Mouse (Mus musculus) gastrocnemius, adult 2 months (tissue): ENCODE data around the gene Pgpep1l. TPM values are rescaled to one million over a fixed set of nuclear protein-coding genes. Genes with fewer than 3 reads are reported as not detected.
"Not testable (repeated sequence)": the region's sequence is repeated elsewhere in the genome, so short reads cannot be mapped to it uniquely, and the experiment has no call there.

Experiments used
- DNase-seq: peaks from one replicate; pipeline ENCODE4 v3.0.0; 2022
- H3K27ac ChIP-seq: fragments of 200-600 bp; 2 replicates; pipeline ENCODE4 v1.8.1; 2022; ENCODE audit warnings: mild to moderate bottlenecking
- H3K4me3 ChIP-seq: fragments of 200-600 bp; 2 replicates; pipeline ENCODE4 v1.8.1; 2022; ENCODE audit warnings: mild to moderate bottlenecking, moderate library complexity
- CTCF ChIP-seq: fragments of 200-600 bp; IDR thresholded peaks from 2 replicates; pipeline ENCODE4 v1.8.1; 2022; ENCODE audit warnings: antibody characterized with exemption, mild to moderate bottlenecking, moderate library complexity
- intact Hi-C: fragments of 180-260 bp; cut with DNase I; formaldehyde crosslinking; loops from one replicate; pipeline ENCODE4 v1.15.1; 2025
- total RNA-seq, 2 experiments: library from RNA; stranded (reverse); gene quantifications; 2 replicates each; pipeline ENCODE4 v1.2.3; 2021

Gene Pgpep1l
- total RNA-seq, 2 experiments from 2014 or later, result 1.9 to 3.9 TPM

DNA sequence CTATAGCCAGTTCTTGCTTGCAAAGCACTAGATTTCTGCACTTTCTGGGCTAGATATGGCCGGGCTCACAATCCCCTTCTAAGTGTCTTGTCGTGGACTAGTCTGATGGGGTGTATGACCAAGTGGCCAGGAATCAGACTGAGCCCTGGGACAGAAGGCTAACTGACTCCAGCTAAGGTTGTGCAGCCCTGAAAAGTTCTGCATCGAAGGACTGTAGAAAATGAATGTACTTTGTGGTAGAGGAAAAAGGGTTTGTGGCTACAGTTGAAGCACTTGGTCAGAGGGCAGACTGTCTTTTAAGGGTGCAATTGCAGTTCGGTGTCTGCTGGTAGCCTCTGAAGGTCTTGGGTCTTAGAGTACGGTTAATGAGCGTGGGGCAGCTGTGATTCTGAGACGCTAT lies 15.4 kb upstream of the Pgpep1l start:
- Histone ChIP-seq H3K27ac (no peak overlapping the region), H3K4me3 (no peak overlapping the region)
- intact Hi-C loops, result no loop called here
- DNase-seq, result no peak
- TF ChIP-seq CTCF, result no peak

DNA sequence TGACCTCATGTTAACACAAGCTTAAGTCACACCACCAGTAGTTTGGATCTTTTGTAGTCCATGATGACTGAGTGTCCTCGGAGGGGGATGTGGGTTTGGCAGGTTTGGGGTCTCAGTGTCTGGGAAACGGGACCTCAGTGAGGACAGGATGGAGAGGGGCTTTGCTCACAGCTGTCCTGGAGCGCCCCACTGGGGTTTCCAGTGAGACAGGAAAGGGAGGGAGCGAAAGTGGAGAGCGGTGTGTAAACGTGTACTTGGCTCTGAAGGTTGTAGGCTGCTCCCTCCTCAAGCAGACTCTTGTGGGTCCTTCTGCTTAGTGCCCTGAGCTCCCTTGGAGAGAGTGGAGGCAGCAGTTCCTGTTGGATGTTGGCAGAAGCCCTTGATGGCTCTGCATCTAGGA lies 14.9 kb upstream of the Pgpep1l start:
- no peak for TF ChIP-seq CTCF
- intact Hi-C loops, result no loop called here
- Histone ChIP-seq H3K4me3 (no peak overlapping the region), H3K27ac (no peak overlapping the region)
- no peak for DNase-seq

DNA sequence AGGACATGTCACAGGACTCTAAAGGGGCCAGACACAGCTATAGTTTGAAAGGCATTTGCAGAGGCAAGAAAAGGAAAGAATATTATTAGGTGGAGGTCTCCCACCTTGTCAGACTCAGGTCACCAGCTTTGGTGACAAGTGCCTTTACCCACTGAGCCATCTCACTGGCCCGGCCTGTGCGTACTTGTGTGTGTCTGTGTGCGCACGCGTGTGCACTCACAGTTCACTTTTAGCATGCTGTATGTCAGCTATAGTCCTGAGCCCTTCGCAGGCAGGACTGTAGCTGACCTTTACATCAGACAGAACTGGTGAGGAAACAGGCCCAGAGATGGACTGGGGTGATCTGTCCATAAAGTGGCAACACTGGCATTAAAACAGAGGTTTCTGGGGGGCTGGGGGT lies 14.4 kb upstream of the Pgpep1l start:
- intact Hi-C loops, result no loop called here
- TF ChIP-seq CTCF, result no peak
- Histone ChIP-seq H3K4me3 (no peak overlapping the region), H3K27ac (peak overlapping the region; percentile 78; the same call in 1 of the 2 replicates)
- DNase-seq, result no peak

- no peak for DNase-seq
- Histone ChIP-seq H3K27ac (peak overlapping the region; percentile 78), H3K4me3 (no peak overlapping the region)
- no peak for TF ChIP-seq CTCF
- intact Hi-C loops, result no loop called here
Observed at GRCm38 (mm10) chr7:68277897-68278270, 13.9 kb upstream of the Pgpep1l start.

GRCm38 (mm10) chr7:68277054-68277896 lies 13.2 kb upstream of the Pgpep1l start:
- Histone ChIP-seq H3K4me3 (peak overlapping the region; percentile 26), H3K27ac (peak overlapping the region; percentile 78)
- intact Hi-C loops, result no loop called here
- no peak for TF ChIP-seq CTCF
- peak; percentile 52 for DNase-seq

GRCm38 (mm10) chr7:68275838-68276731 lies 12.1 kb upstream of the Pgpep1l start:
- intact Hi-C loops, result no loop called here
- no peak for DNase-seq
- peak overlapping the region; percentile 54 for H3K4me3 ChIP-seq
- no peak for TF ChIP-seq CTCF
- H3K27ac ChIP-seq, result peak overlapping the region; percentile 78

DNA sequence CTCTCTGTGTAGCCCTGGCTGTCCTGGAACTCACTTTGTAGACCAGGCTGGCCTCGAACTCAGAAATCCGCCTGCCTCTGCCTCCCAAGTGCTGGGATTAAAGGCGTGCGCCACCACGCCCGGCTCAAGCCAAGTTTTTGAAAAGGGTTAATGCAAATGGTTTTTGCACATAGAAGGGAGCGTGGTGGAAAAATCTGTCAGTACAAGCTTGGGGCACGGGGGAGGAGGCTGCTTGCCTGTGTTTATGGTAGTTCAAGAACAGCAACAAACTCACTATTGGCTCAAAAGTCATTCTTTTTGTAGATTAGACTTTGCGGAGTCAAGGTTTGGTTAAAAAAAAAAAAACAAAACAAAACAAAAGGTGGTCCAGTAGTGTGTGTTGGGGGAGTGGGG lies 11.4 kb upstream of the Pgpep1l start:
- H3K27ac ChIP-seq, DNase-seq, intact Hi-C loops: not testable (repeated sequence)
- peak overlapping the region; percentile 54; the same call in 1 of the 2 replicates for H3K4me3 ChIP-seq

DNA sequence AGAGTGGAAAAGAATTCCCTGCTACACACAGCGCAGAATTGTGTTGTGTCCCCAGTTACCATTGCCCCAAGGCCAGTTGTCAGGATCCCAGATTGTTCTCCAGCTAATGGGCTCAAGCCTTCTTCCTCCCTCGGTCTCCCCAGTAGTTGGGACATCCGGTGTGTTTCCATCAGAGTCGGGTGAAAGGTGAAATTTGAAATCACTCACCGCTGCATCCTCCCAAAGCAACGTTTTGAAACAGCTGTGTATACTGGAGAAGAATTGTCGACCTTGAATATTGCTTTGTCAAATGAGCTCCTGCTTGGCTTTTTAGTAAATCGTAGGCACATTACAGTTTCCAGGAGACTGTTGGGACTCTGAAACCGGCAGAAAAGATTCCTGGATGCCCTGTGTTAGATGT lies 10.9 kb upstream of the Pgpep1l start:
- no peak for TF ChIP-seq CTCF
- DNase-seq, result no peak
- H3K27ac ChIP-seq, result no peak overlapping the region
- intact Hi-C loops, result no loop called here
- H3K4me3 ChIP-seq, result no peak overlapping the region

DNA sequence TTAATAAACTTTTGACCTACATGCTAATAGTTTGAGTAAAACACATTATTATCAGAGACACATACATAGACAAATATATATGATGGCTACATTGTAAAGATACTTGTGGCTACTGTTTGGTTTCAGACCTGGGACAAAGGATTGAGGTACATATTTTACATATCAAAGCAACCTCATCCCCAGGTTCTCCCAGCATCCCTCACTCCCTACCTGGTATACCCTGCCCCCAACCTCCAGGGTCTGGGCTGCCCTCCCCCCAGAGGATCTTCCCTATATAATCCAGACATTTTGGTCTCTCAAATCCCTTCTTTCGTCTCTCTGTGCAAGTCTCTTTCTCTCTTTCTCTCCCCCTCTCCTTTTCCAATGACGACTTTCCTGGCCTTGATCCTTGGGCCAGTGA lies 10.2 kb upstream of the Pgpep1l start:
- intact Hi-C loops, result no loop called here
- Histone ChIP-seq H3K4me3 (no peak overlapping the region), H3K27ac (no peak overlapping the region)
- no peak for TF ChIP-seq CTCF
- no peak for DNase-seq

GRCm38 (mm10) chr7:68273515-68273914 lies 9.5 kb upstream of the Pgpep1l start, which contains the start of gene Fam169b:
Gene Fam169b (plus strand): TSS chr7:68273839.
- no peak for TF ChIP-seq CTCF
- intact Hi-C loops, result no loop called here
- no peak for DNase-seq
- Histone ChIP-seq H3K4me3 (no peak within 1 kb of the TSS), H3K27ac (no peak within 1 kb of the TSS)

DNA sequence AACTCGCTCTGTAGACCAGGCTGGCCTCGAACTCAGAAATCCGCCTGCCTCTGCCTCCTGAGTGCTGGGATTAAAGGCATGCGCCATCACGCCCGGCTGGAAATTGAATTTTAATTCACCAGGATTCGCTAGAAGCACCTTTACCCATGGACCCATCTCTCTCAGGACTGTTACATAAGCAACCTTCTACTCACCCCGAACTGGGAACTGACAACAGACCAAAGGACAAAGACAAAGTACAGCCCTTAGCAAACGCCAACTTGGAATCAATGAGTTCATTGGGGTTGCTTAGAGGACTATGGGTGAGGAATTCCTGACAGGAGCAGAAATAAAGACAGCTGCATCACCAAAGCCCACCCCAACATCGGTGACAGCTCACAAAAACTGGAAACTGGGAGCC lies 8.6 kb upstream of the Pgpep1l start:
- TF ChIP-seq CTCF, result no peak
- intact Hi-C loops, result no loop called here
- DNase-seq, result no peak
- Histone ChIP-seq H3K4me3 (no peak overlapping the region), H3K27ac (no peak overlapping the region)

DNA sequence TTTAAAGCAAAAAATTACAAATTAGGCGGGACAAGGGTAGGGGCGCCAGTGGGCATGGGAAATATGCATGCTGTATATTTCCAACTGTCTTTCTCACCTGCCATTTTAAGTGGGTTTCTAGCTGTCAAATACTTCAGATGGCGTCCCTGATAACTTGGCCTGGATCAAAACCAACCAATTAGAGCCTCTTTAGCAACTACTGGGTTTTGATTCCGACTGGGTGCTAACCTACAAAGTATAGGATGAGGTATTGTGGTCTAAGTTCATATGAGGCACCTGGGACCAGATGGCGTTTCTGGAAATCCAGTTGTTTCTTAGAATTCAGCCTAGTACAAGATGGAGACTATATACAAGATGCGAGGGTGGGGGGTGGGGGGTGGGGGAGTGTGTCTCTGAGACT lies 7.8 kb upstream of the Pgpep1l start:
- TF ChIP-seq CTCF, result no peak
- no peak overlapping the region for H3K27ac ChIP-seq
- no peak for DNase-seq
- intact Hi-C loops, result no loop called here
- no peak overlapping the region for H3K4me3 ChIP-seq

DNA sequence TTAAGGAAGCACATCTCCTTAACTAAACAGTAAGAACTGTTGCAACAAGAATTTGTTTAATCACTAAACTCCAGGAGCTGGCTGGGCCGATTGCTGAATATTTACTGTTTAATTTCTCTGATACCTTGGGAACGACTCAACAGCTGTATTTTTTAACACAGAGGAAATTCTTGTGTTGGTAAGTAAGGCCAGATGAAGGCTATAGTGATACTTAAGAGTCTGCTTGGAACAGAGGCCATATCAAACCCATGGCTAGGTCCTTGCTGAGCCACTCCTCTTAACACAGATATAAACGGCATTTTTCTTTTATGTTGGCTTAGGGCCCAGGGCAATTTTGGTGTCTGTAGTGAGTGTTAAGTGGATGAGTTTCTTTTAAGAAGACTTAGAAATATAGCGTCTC lies 6.5 kb upstream of the Pgpep1l start:
- TF ChIP-seq CTCF, result no peak
- intact Hi-C loops, result no loop called here

More for the DNA sequence above, 6.5 kb upstream of the Pgpep1l start:
- DNase-seq, result no peak
- no peak overlapping the region for H3K27ac ChIP-seq
- no peak overlapping the region for H3K4me3 ChIP-seq
